Mouse (Mus musculus) lung, embryonic 14.5 days (tissue): ENCODE results near the gene Pramef17. TPM values are rescaled to one million over a fixed set of nuclear protein-coding genes. Genes with fewer than 3 reads are reported as not detected.
"Not testable (repeated sequence)": the region's sequence is repeated elsewhere in the genome, so short reads cannot be mapped to it uniquely, and the experiment has no call there.

Experiments
- ATAC-seq: fragments of 200-750 bp; cut with Nextera tagmentation; 2 replicates; pipeline ENCODE4 v1.8.0; 2017; ENCODE audit warnings: mild to moderate bottlenecking, moderate TSS enrichment, moderate library complexity; ENCODE audit not compliant: insufficient read depth
- DNase-seq: peaks from one replicate; pipeline ENCODE4 v3.0.0-alpha.2; 2015
- H3K27ac ChIP-seq: fragments of 300-500 bp; sonication (generic); 2 replicates; pipeline ENCODE4 v1.5.1; 2014; ENCODE audit warnings: low read depth, mild to moderate bottlenecking, moderate library complexity
- H3K27me3 ChIP-seq: fragments of 300-500 bp; sonication (generic); 2 replicates; pipeline ENCODE4 v1.6.1; 2014; ENCODE audit warnings: low read length, control low read depth; ENCODE audit not compliant: insufficient read depth
- H3K36me3 ChIP-seq: fragments of 300-500 bp; sonication (generic); 2 replicates; pipeline ENCODE4 v1.6.1; 2014; ENCODE audit warnings: control low read depth; ENCODE audit not compliant: insufficient read depth
- H3K4me1 ChIP-seq: fragments of 300-500 bp; sonication (generic); 2 replicates; pipeline ENCODE4 v1.6.1; 2014; ENCODE audit warnings: antibody characterized with exemption, control low read depth; ENCODE audit not compliant: insufficient read depth
- H3K4me2 ChIP-seq: fragments of 300-500 bp; sonication (generic); 2 replicates; pipeline ENCODE4 v1.6.1; 2014; ENCODE audit warnings: mild to moderate bottlenecking
- H3K4me3 ChIP-seq: fragments of 300-500 bp; sonication (generic); 2 replicates; pipeline ENCODE4 v1.5.1; 2014; ENCODE audit warnings: low read depth, low read length
- H3K9ac ChIP-seq: fragments of 300-500 bp; sonication (generic); 2 replicates; pipeline ENCODE4 v1.6.1; 2014
- H3K9me3 ChIP-seq: fragments of 300-500 bp; sonication (generic); 2 replicates; pipeline ENCODE4 v1.6.1; 2016; ENCODE audit warnings: low read depth, low read length, control low read depth
- whole genome bisulfite sequencing: fragments of 180-500 bp; shearing (Covaris S2); extraction: QIAGEN DNeasy Blood & Tissue Kit; methylation state at CpG from one replicate; pipeline ENCODE4 v1.1.7; 2014; 5-methylcytosine and 5-hydroxymethylcytosine counted together
- polyA plus RNA-seq: library from polyadenylated mRNA; unstranded; fragments of >200 nt; fragmentation: Nextera tagmentation; extraction: Ambion mirVana; gene quantifications from 2 replicates; pipeline ENCODE4 v1.2.1, GENCODE M21; 2014

The Pramef17 gene
- not detected in 2 replicates for polyA plus RNA-seq

GRCm38 (mm10) chr4:143994269-143994668, at the start of gene Pramef17:
TSS of gene Pramef17 (minus strand) at chr4:143994369.
- not testable (repeated sequence) for H3K27ac ChIP-seq, H3K27me3 ChIP-seq, H3K36me3 ChIP-seq, DNase-seq, H3K9ac ChIP-seq, H3K4me2 ChIP-seq, H3K9me3 ChIP-seq, H3K4me1 ChIP-seq, H3K4me3 ChIP-seq, ATAC-seq
- WGBS: 43% methylated on average over 3 of the region's 3 CpGs

- H3K4me1 ChIP-seq, H3K9me3 ChIP-seq, H3K27ac ChIP-seq, H3K36me3 ChIP-seq, H3K4me2 ChIP-seq, H3K27me3 ChIP-seq, ATAC-seq, DNase-seq, H3K9ac ChIP-seq, H3K4me3 ChIP-seq: not testable (repeated sequence)
- 96% methylated on average over 14 of the region's 17 CpGs for WGBS
Observed at GRCm38 (mm10) chr4:143988126-143988525, 6.0 kb downstream of the Pramef17 start.

GRCm38 (mm10) chr4:143987475-143987941, 6.7 kb downstream of the Pramef17 start:
- H3K9ac ChIP-seq: not testable (repeated sequence)
- 88% methylated on average over 6 of the region's 17 CpGs for WGBS

GRCm38 (mm10) chr4:143985733-143986132, 8.4 kb downstream of the Pramef17 start:
- not testable (repeated sequence) for H3K27ac ChIP-seq, DNase-seq, H3K4me3 ChIP-seq, H3K9me3 ChIP-seq, H3K4me2 ChIP-seq, H3K27me3 ChIP-seq, H3K9ac ChIP-seq, H3K4me1 ChIP-seq, H3K36me3 ChIP-seq, ATAC-seq
- 100% methylated on average over 2 of the region's 9 CpGs for whole genome bisulfite sequencing

More at GRCm38 (mm10) chr4:143987475-143987941, 6.7 kb downstream of the Pramef17 start:
- ATAC-seq, DNase-seq, H3K4me2 ChIP-seq, H3K4me3 ChIP-seq, H3K9me3 ChIP-seq, H3K4me1 ChIP-seq, H3K36me3 ChIP-seq, H3K27ac ChIP-seq, H3K27me3 ChIP-seq: not testable (repeated sequence)

- DNase-seq, H3K4me3 ChIP-seq, H3K36me3 ChIP-seq, H3K4me1 ChIP-seq, H3K27me3 ChIP-seq, ATAC-seq, H3K27ac ChIP-seq, H3K9ac ChIP-seq, H3K4me2 ChIP-seq, H3K9me3 ChIP-seq: not testable (repeated sequence)
- WGBS: no CpG with 5 or more reads among the region's 7 CpGs
Observed at GRCm38 (mm10) chr4:143985165-143985564, 9.0 kb downstream of the Pramef17 start.

GRCm38 (mm10) chr4:143983446-143983845, 10.7 kb downstream of the Pramef17 start:
- H3K9me3 ChIP-seq, H3K4me2 ChIP-seq, ATAC-seq, H3K4me1 ChIP-seq, H3K9ac ChIP-seq, H3K36me3 ChIP-seq, DNase-seq, H3K27me3 ChIP-seq, H3K27ac ChIP-seq, H3K4me3 ChIP-seq: not testable (repeated sequence)
- no CpG with 5 or more reads among the region's 1 CpGs for WGBS

- not testable (repeated sequence) for H3K4me1 ChIP-seq, H3K9me3 ChIP-seq
- WGBS: 41% methylated on average over 2 of the region's 2 CpGs
Observed at GRCm38 (mm10) chr4:143966850-143967249, 27.3 kb downstream of the Pramef17 start, which contains the start of gene Gm13101. TSS of gene Gm13101 (minus strand) at chr4:143966950.

GRCm38 (mm10) chr4:143950916-143951315, 43.3 kb downstream of the Pramef17 start, which contains the start of gene Pramef25:
TSS of gene Pramef25 (minus strand) at chr4:143951016.
- 85% methylated on average over 1 of the region's 1 CpGs for WGBS
- H3K36me3 ChIP-seq, H3K4me3 ChIP-seq, ATAC-seq, H3K4me1 ChIP-seq, H3K27ac ChIP-seq, H3K9ac ChIP-seq, H3K27me3 ChIP-seq, DNase-seq, H3K4me2 ChIP-seq, H3K9me3 ChIP-seq: not testable (repeated sequence)

More at GRCm38 (mm10) chr4:143966850-143967249, 27.3 kb downstream of the Pramef17 start, which contains the start of gene Gm13101:
- ATAC-seq, H3K27ac ChIP-seq, H3K4me2 ChIP-seq, H3K27me3 ChIP-seq, H3K9ac ChIP-seq, H3K36me3 ChIP-seq, H3K4me3 ChIP-seq, DNase-seq: not testable (repeated sequence)

Other genes starting within 250 kb of the Pramef17 start
- not detected in 2 replicates for gene Gm13023, start 205.0 kb downstream of the Pramef17 start, polyA plus RNA-seq
- gene Gm13084, start 178.3 kb downstream of the Pramef17 start, polyA plus RNA-seq: not detected in 2 replicates
- not detected in 2 replicates for gene Gm13103, start 147.9 kb downstream of the Pramef17 start, polyA plus RNA-seq
- gene Pramef6, start 94.0 kb downstream of the Pramef17 start, polyA plus RNA-seq: not detected in 2 replicates
- not detected in 2 replicates for gene Pramef25, start 43.4 kb downstream of the Pramef17 start, polyA plus RNA-seq
- not detected in 2 replicates for gene Gm13101, start 27.4 kb downstream of the Pramef17 start, polyA plus RNA-seq
- not detected in 2 replicates for gene Pramel4, start 64.8 kb upstream of the Pramef17 start, polyA plus RNA-seq
- gene Gm13102, start 112.1 kb upstream of the Pramef17 start, polyA plus RNA-seq: not detected in 2 replicates
- not detected in 2 replicates for gene Oog3, start 168.3 kb upstream of the Pramef17 start, polyA plus RNA-seq
- gene Oog2, start 196.3 kb upstream of the Pramef17 start, polyA plus RNA-seq: not detected in 2 replicates
- gene C87977, start 218.9 kb upstream of the Pramef17 start, polyA plus RNA-seq: not detected in 2 replicates